Mouse (Mus musculus) liver, postnatal 0 days (tissue): ENCODE measurements at regions not wholly inside any gene's neighbourhood (a gene's known extent, or its start where the extent isn't known, plus 50 kb on each side); places are given as distances from the start of the nearest gene placed in this dataset.

ENCODE experiments used
- CTCF ChIP-seq: sonication (generic); IDR thresholded peaks from 2 replicates; pipeline ENCODE4 v1.5.1; 2016; ENCODE audit warnings: antibody characterized with exemption, low read depth
- EP300 ChIP-seq: IDR thresholded peaks from 2 replicates; pipeline ENCODE4 v1.6.1; 2016; ENCODE audit warnings: antibody characterized with exemption, low read depth, mild to moderate bottlenecking

- TF ChIP-seq CTCF (no peak), EP300 (no peak)
Observed at GRCm38 (mm10) chr14:24901726-24902125, 414.8 kb downstream of the Rps24 start.
